Mouse (Mus musculus): ENCODE data around the gene Fam129b. TPM values are rescaled to one million over a fixed set of nuclear protein-coding genes. Genes with fewer than 3 reads are reported as not detected.

The Fam129b gene
- polyA plus RNA-seq, 1 experiment from 2014 or later = 43.0 TPM

GRCm38 (mm10) chr2:32968024-32968614 is 92.2 kb downstream of the Fam129b start:
- H3K4me3 ChIP-seq = peak overlapping the region; percentile 62
- H3K27ac ChIP-seq = peak overlapping the region; percentile 99

GRCm38 (mm10) chr2:32969326-32969725 is 93.4 kb downstream of the Fam129b start:
- peak overlapping the region; percentile 89 for H3K27ac ChIP-seq
- peak overlapping the region; percentile 15; the same call in 1 of the 2 replicates for H3K4me3 ChIP-seq
- peak overlapping the region; percentile 52 for H3K4me2 ChIP-seq
- peaks cover 18% of the 10 kb centered on the region for H3K36me3 ChIP-seq
- no peaks in the 10 kb centered on the region for H3K9me3 ChIP-seq (replicated peaks)
- H3K27me3 ChIP-seq = no peaks in the 10 kb centered on the region
- peak; percentile 36; the same call in 1 of the 2 replicates for ATAC-seq (replicated peaks; ENCODE audit: insufficient number of reproducible peaks, insufficient read depth, low FRiP score, low read depth)
- 40% methylated on average over 8 of the region's 8 CpGs for WGBS
- H3K4me1 ChIP-seq (replicated peaks) = peaks cover 50% of the 10 kb centered on the region
- peak overlapping the region; percentile 39 for H3K9ac ChIP-seq

More at GRCm38 (mm10) chr2:32968024-32968614, 92.2 kb downstream of the Fam129b start:
- Histone ChIP-seq H3K27me3 (no peaks in the 10 kb centered on the region), H3K9ac (peak overlapping the region; percentile 81; the same call in 1 of the 2 replicates), H3K36me3 (peaks cover 19% of the 10 kb centered on the region), H3K4me1 (replicated peaks) (peaks cover 61% of the 10 kb centered on the region), H3K9me3 (replicated peaks) (no peaks in the 10 kb centered on the region), H3K4me2 (peak overlapping the region; percentile 94)
- no peak for ATAC-seq (replicated peaks; ENCODE audit: insufficient number of reproducible peaks, insufficient read depth, low FRiP score, low read depth)
- 78% methylated on average over 9 of the region's 9 CpGs for WGBS

GRCm38 (mm10) chr2:32971235-32971634 is 95.3 kb downstream of the Fam129b start:
- peaks cover 12% of the 10 kb centered on the region for H3K36me3 ChIP-seq
- no peak overlapping the region for H3K4me2 ChIP-seq
- no peaks in the 10 kb centered on the region for H3K9me3 ChIP-seq (replicated peaks)
- no peak for ATAC-seq (replicated peaks; ENCODE audit: insufficient number of reproducible peaks, insufficient read depth, low FRiP score, low read depth)
- no peaks in the 10 kb centered on the region for H3K27me3 ChIP-seq
- 55% methylated on average over 9 of the region's 9 CpGs for WGBS
- no peak overlapping the region for H3K27ac ChIP-seq
- peaks cover 34% of the 10 kb centered on the region for H3K4me1 ChIP-seq (replicated peaks)
- no peak overlapping the region for H3K4me3 ChIP-seq
- H3K9ac ChIP-seq = no peak overlapping the region

- H3K4me2 ChIP-seq = no peak overlapping the region
- H3K27ac ChIP-seq = no peak overlapping the region
- no peak overlapping the region for H3K9ac ChIP-seq
- no peaks in the 10 kb centered on the region for H3K9me3 ChIP-seq (replicated peaks)
- ATAC-seq (replicated peaks; ENCODE audit: insufficient number of reproducible peaks, insufficient read depth, low FRiP score, low read depth) = no peak
- H3K4me3 ChIP-seq = no peak overlapping the region
- peaks cover 15% of the 10 kb centered on the region for H3K36me3 ChIP-seq
- no peaks in the 10 kb centered on the region for H3K27me3 ChIP-seq
- peaks cover 15% of the 10 kb centered on the region for H3K4me1 ChIP-seq (replicated peaks)
- 80% methylated on average over 8 of the region's 8 CpGs for WGBS
Observed at GRCm38 (mm10) chr2:32974216-32974615, 98.3 kb downstream of the Fam129b start.

Other genes with a start within 250 kb of the Fam129b start
- 144 and 163 TPM in 2 replicates for gene Eng, start 229.5 kb upstream of the Fam129b start, polyA plus RNA-seq (2015; fragmentation: Nextera tagmentation; extraction: Ambion mirVana)
- 13.8 and 19.7 TPM in 2 replicates for gene Fpgs, start 172.0 kb upstream of the Fam129b start, polyA plus RNA-seq (2015; fragmentation: Nextera tagmentation; extraction: Ambion mirVana)
- gene Cdk9, start 163.0 kb upstream of the Fam129b start, polyA plus RNA-seq (2015; fragmentation: Nextera tagmentation; extraction: Ambion mirVana) = 45.5 and 66.6 TPM in 2 replicates
- 25.7 and 33.4 TPM in 2 replicates for gene Sh2d3c, start 155.1 kb upstream of the Fam129b start, polyA plus RNA-seq (2015; fragmentation: Nextera tagmentation; extraction: Ambion mirVana)
- gene 6330409D20Rik, start 135.1 kb upstream of the Fam129b start, polyA plus RNA-seq (2015; fragmentation: Nextera tagmentation; extraction: Ambion mirVana) = 0.16 TPM in 1 of 2 replicates, not detected in the other
- 31.2 and 41.1 TPM in 2 replicates for gene Tor2a, start 118.9 kb upstream of the Fam129b start, polyA plus RNA-seq (2015; fragmentation: Nextera tagmentation; extraction: Ambion mirVana)
- 0.15 and 0.32 TPM in 2 replicates for gene Ttc16, start 100.5 kb upstream of the Fam129b start, polyA plus RNA-seq (2015; fragmentation: Nextera tagmentation; extraction: Ambion mirVana)
- 3.0 and 4.8 TPM in 2 replicates for gene Ptrh1, start 100.3 kb upstream of the Fam129b start, polyA plus RNA-seq (2015; fragmentation: Nextera tagmentation; extraction: Ambion mirVana)
- 0.16 and 0.52 TPM in 2 replicates for gene Cfap157, start 91.7 kb upstream of the Fam129b start, polyA plus RNA-seq (2015; fragmentation: Nextera tagmentation; extraction: Ambion mirVana)
- 23.8 and 28.3 TPM in 2 replicates for gene Stxbp1, start 28.9 kb upstream of the Fam129b start, polyA plus RNA-seq (2015; fragmentation: Nextera tagmentation; extraction: Ambion mirVana)
- 79.3 and 89.3 TPM in 2 replicates for gene Rpl12, start 85.4 kb downstream of the Fam129b start, polyA plus RNA-seq (2015; fragmentation: Nextera tagmentation; extraction: Ambion mirVana)
- gene Lrsam1, start 85.5 kb downstream of the Fam129b start, polyA plus RNA-seq (2015; fragmentation: Nextera tagmentation; extraction: Ambion mirVana) = 8.3 and 9.3 TPM in 2 replicates
- gene Slc2a8, start 106.0 kb downstream of the Fam129b start, polyA plus RNA-seq (2015; fragmentation: Nextera tagmentation; extraction: Ambion mirVana) = 20.4 and 23.6 TPM in 2 replicates